Mouse (Mus musculus) myocyte (in vitro differentiated cells): Measurements from ENCODE around the gene Atrnl1. TPM values are rescaled to one million over a fixed set of nuclear protein-coding genes. Genes with fewer than 3 reads are reported as not detected.

Experiments used
- H3K27me3 ChIP-seq: one replicate; pipeline ENCODE4 v1.6.1; 2011; ENCODE audit not compliant: control insufficient read depth, insufficient read depth, insufficient read length
- H3K36me3 ChIP-seq: one replicate; pipeline ENCODE4 v1.6.1; 2011; ENCODE audit not compliant: control insufficient read depth, insufficient read depth
- H3K4me2 ChIP-seq: one replicate; pipeline ENCODE4 v1.6.1; 2011; ENCODE audit warnings: low read depth, control low read depth
- H3K4me3 ChIP-seq: one replicate; pipeline ENCODE4 v1.5.1; 2011; ENCODE audit warnings: mild to moderate bottlenecking, control low read depth, moderate library complexity
- H3K79me2 ChIP-seq: one replicate; pipeline ENCODE4 v1.6.1; 2011; ENCODE audit not compliant: control insufficient read depth, insufficient read depth
- H3ac ChIP-seq: one replicate; pipeline ENCODE4 v1.6.1; 2011; ENCODE audit not compliant: control insufficient read depth, insufficient read length
- CEBPB ChIP-seq: IDR thresholded peaks from 2 replicates; pipeline ENCODE4 v1.6.1; 2011; ENCODE audit warnings: mild to moderate bottlenecking, moderate library complexity; ENCODE audit not compliant: poor library complexity, insufficient read depth, severe bottlenecking
- E2F4 ChIP-seq: IDR thresholded peaks from one replicate; pipeline ENCODE4 v1.6.1; 2011; ENCODE audit warnings: mild to moderate bottlenecking, control low read depth, moderate library complexity; ENCODE audit not compliant: insufficient read depth
- MAX ChIP-seq: IDR thresholded peaks from one replicate; pipeline ENCODE4 v1.6.1; 2011; ENCODE audit warnings: low read depth, mild to moderate bottlenecking, control low read depth
- MYOD1 ChIP-seq, 3 experiments: IDR thresholded peaks; one replicate each; pipeline ENCODE4 v1.6.1; 2011; ENCODE audit warnings: control low read depth in 2 of 3, low read depth in 2 of 3, mild to moderate bottlenecking in 2 of 3, moderate library complexity in 1 of 3; ENCODE audit not compliant: insufficient read length in 2 of 3, control insufficient read depth in 1 of 3
- MYOG ChIP-seq, 3 experiments: IDR thresholded peaks; one replicate each; pipeline ENCODE4 v1.6.1; 2011; ENCODE audit warnings: control low read depth in 2 of 3, low read depth in 2 of 3, mild to moderate bottlenecking in 2 of 3; ENCODE audit not compliant: insufficient read length in 2 of 3, control insufficient read depth in 1 of 3, insufficient read depth in 1 of 3
- POLR2A ChIP-seq: IDR thresholded peaks from one replicate; pipeline ENCODE4 v1.6.1; 2011; ENCODE audit warnings: low read depth, mild to moderate bottlenecking, control low read depth, moderate library complexity; ENCODE audit not compliant: insufficient read length
- POLR2AphosphoS2 ChIP-seq: IDR thresholded peaks from one replicate; pipeline ENCODE4 v1.6.1; 2011; ENCODE audit warnings: low read depth, control low read depth; ENCODE audit not compliant: insufficient read length
- REST ChIP-seq: IDR thresholded peaks from one replicate; pipeline ENCODE4 v1.6.1; 2011; ENCODE audit warnings: mild to moderate bottlenecking, control low read depth, moderate library complexity; ENCODE audit not compliant: insufficient read depth, insufficient read length
- SRF ChIP-seq: IDR thresholded peaks from one replicate; pipeline ENCODE4 v1.6.1; 2011; ENCODE audit warnings: low read depth; ENCODE audit not compliant: control insufficient read depth, insufficient read length
- TCF12 ChIP-seq: IDR thresholded peaks from one replicate; pipeline ENCODE4 v1.6.1; 2011; ENCODE audit warnings: mild to moderate bottlenecking, control low read depth; ENCODE audit not compliant: poor library complexity, insufficient read depth, severe bottlenecking
- TCF3 ChIP-seq: IDR thresholded peaks from one replicate; pipeline ENCODE4 v1.6.1; 2011; ENCODE audit warnings: low read depth, control low read depth; ENCODE audit not compliant: insufficient read length
- USF1 ChIP-seq: IDR thresholded peaks from one replicate; pipeline ENCODE4 v1.6.1; 2011; ENCODE audit warnings: low read depth, mild to moderate bottlenecking, control low read depth, moderate library complexity
- polyA plus RNA-seq: library from polyadenylated mRNA; unstranded; fragments of >200 nt; fragmentation: generic; extraction: Trizol; gene quantifications from one replicate; pipeline ENCODE4 v1.2.1, GENCODE M21; 2012; ENCODE audit warnings: missing spikeins

Gene Atrnl1
- polyA plus RNA-seq, 1 experiment, result 5.4 TPM

- Histone ChIP-seq H3K4me2 (no peak overlapping the region), H3K4me3 (no peak overlapping the region), H3K79me2 (no peaks in the 10 kb centered on the region), H3ac (no peak overlapping the region), H3K27me3 (no peaks in the 10 kb centered on the region), H3K36me3 (peaks cover 5% of the 10 kb centered on the region)
- TF ChIP-seq POLR2AphosphoS2 (no peak), MYOG (IDR thresholded peaks at IDR 0.05; ENCODE audit: control insufficient read depth in 1 of 3, insufficient read depth in 1 of 3, insufficient read length in 2 of 3, low read depth in 2 of 3) (no peak), TCF3 (no peak), MYOD1 (IDR thresholded peaks at IDR 0.05; ENCODE audit: control insufficient read depth in 1 of 3, insufficient read length in 2 of 3, low read depth in 2 of 3) (no peak), SRF (no peak), POLR2A (no peak), USF1 (no peak), REST (no peak), MAX (no peak), CEBPB (no peak), E2F4 (no peak), TCF12 (no peak)
These were observed 141.4 kb downstream of the Atrnl1 start for GRCm38 (mm10) chr19:57752189-57752588.

GRCm38 (mm10) chr19:57762526-57762925, 151.7 kb downstream of the Atrnl1 start:
- no peak overlapping the region for H3K4me2 ChIP-seq

GRCm38 (mm10) chr19:57764576-57765371, 153.9 kb downstream of the Atrnl1 start:
- no peaks in the 10 kb centered on the region for H3K27me3 ChIP-seq
- no peak overlapping the region for H3K4me3 ChIP-seq
- no peak for TF ChIP-seq MAX
- TF ChIP-seq USF1, result no peak
- TF ChIP-seq SRF, result no peak
- TF ChIP-seq TCF3, result no peak
- no peak for TF ChIP-seq POLR2A
- no peak for TF ChIP-seq MYOG (IDR thresholded peaks at IDR 0.05; ENCODE audit: control insufficient read depth in 1 of 3, insufficient read depth in 1 of 3, insufficient read length in 2 of 3, low read depth in 2 of 3)
- no peak for TF ChIP-seq E2F4
- TF ChIP-seq MYOD1 (IDR thresholded peaks at IDR 0.05; ENCODE audit: control insufficient read depth in 1 of 3, insufficient read length in 2 of 3, low read depth in 2 of 3), result no peak
- TF ChIP-seq TCF12, result no peak
- no peak for TF ChIP-seq REST
- no peak for TF ChIP-seq POLR2AphosphoS2
- TF ChIP-seq CEBPB, result no peak
- H3K79me2 ChIP-seq, result no peaks in the 10 kb centered on the region
- no peak overlapping the region for H3K4me2 ChIP-seq
- no peaks in the 10 kb centered on the region for H3K36me3 ChIP-seq
- no peak overlapping the region for H3ac ChIP-seq

More at GRCm38 (mm10) chr19:57762526-57762925, 151.7 kb downstream of the Atrnl1 start:
- Histone ChIP-seq H3ac (no peak overlapping the region), H3K79me2 (no peaks in the 10 kb centered on the region), H3K36me3 (no peaks in the 10 kb centered on the region), H3K27me3 (no peaks in the 10 kb centered on the region), H3K4me3 (no peak overlapping the region)
- TF ChIP-seq MYOG (IDR thresholded peaks at IDR 0.05; ENCODE audit: control insufficient read depth in 1 of 3, insufficient read depth in 1 of 3, insufficient read length in 2 of 3, low read depth in 2 of 3) (no peak), CEBPB (peak; percentile 93)

GRCm38 (mm10) chr19:57767051-57767450, 156.2 kb downstream of the Atrnl1 start:
- no peaks in the 10 kb centered on the region for H3K36me3 ChIP-seq
- H3K27me3 ChIP-seq, result no peaks in the 10 kb centered on the region
- H3K79me2 ChIP-seq, result no peaks in the 10 kb centered on the region
- TF ChIP-seq CEBPB, result no peak
- no peak for TF ChIP-seq REST
- TF ChIP-seq TCF12, result no peak
- TF ChIP-seq POLR2AphosphoS2, result no peak
- TF ChIP-seq MYOG (IDR thresholded peaks at IDR 0.05; ENCODE audit: control insufficient read depth in 1 of 3, insufficient read depth in 1 of 3, insufficient read length in 2 of 3, low read depth in 2 of 3), result no peak
- TF ChIP-seq SRF, result no peak
- TF ChIP-seq POLR2A, result no peak
- no peak for TF ChIP-seq MYOD1 (IDR thresholded peaks at IDR 0.05; ENCODE audit: control insufficient read depth in 1 of 3, insufficient read length in 2 of 3, low read depth in 2 of 3)
- no peak for TF ChIP-seq TCF3
- TF ChIP-seq USF1, result no peak
- TF ChIP-seq E2F4, result no peak
- no peak overlapping the region for H3K4me2 ChIP-seq
- no peak overlapping the region for H3K4me3 ChIP-seq
- H3ac ChIP-seq, result no peak overlapping the region

- TF ChIP-seq REST, result no peak
- no peak for TF ChIP-seq MAX
- no peak for TF ChIP-seq USF1
- no peak for TF ChIP-seq MYOG (IDR thresholded peaks at IDR 0.05; ENCODE audit: control insufficient read depth in 1 of 3, insufficient read depth in 1 of 3, insufficient read length in 2 of 3, low read depth in 2 of 3)
- TF ChIP-seq E2F4, result no peak
- Histone ChIP-seq H3ac (no peak overlapping the region), H3K4me2 (no peak overlapping the region), H3K79me2 (no peaks in the 10 kb centered on the region), H3K36me3 (no peaks in the 10 kb centered on the region), H3K4me3 (no peak overlapping the region), H3K27me3 (no peaks in the 10 kb centered on the region)
These were observed 157.8 kb downstream of the Atrnl1 start for GRCm38 (mm10) chr19:57768661-57769060.
